Mouse (Mus musculus) heart, adult 2 months (tissue): ENCODE results near the gene Mpped2.

Experiments
- CTCF ChIP-seq: fragments of 200-600 bp; IDR thresholded peaks from 2 replicates; pipeline ENCODE4 v1.8.1; 2022; ENCODE audit warnings: antibody characterized with exemption, mild to moderate bottlenecking, moderate library complexity
- EP300 ChIP-seq: fragments of 200-500 bp; IDR thresholded peaks from 2 replicates; pipeline ENCODE4 v1.6.1; 2011; ENCODE audit warnings: low read depth, low read length, control low read depth; ENCODE audit not compliant: insufficient read depth
- POLR2A ChIP-seq: fragments of 200-500 bp; IDR thresholded peaks from 2 replicates; pipeline ENCODE4 v1.6.1; 2011; ENCODE audit warnings: mild to moderate bottlenecking, low read depth, low read length, control low read depth; ENCODE audit not compliant: insufficient read depth

DNA sequence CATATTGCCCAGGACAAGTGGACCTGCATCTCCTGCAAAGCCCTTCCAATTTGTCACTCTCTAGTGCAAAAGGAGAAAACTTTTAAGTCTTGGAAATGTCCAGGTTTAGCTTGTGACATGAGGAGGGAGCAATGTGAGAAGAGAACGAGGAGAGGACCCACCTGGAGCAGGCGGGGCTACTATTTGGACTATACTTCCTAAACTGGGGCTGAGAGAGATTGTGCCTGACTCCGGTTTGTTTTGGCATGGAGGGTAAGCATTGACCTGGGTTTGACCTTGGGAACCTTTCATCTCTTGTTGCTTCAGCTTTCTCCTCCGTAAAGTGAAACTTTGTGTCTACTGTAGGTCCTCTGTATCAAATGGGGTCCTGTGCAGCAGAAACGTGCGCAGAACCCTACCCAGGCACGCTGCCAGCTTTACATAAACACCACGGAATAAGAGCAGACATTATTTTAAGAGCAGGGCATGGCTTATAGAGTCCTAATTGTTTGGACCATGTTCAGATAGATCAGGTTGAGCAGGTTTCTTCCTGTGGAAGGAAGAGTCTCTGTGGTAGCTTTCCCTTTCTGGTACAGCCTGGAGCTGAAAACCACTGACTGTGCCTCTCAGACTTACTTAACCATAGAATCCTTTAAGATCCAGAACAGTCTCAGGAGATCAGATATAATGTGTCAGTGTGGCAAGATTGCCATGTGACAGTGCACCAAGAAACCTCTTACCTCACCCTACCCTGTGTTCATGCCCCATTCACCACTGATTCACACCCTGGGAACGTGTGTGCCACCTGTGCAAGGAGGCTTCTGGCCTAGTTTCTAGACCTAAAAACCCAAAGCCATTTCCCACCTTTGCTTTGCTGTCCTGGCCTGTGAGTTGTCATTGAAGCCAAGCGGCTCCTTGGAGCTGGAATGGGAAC lies 152.0 kb downstream of the Mpped2 start:
- TF ChIP-seq CTCF = no peak
- no peak for TF ChIP-seq POLR2A
- TF ChIP-seq EP300 = no peak
